Mouse (Mus musculus): Measurements from ENCODE around the gene Lrrc4c. TPM values are rescaled to one million over a fixed set of nuclear protein-coding genes. Genes with fewer than 3 reads are reported as not detected.

Gene Lrrc4c
- polyA plus RNA-seq, 1 experiment from 2014 or later = 0.92 TPM

GRCm38 (mm10) chr2:97437767-97438166, 1119.8 kb downstream of the Lrrc4c start:
- H3K4me1 ChIP-seq = no peaks in the 10 kb centered on the region
- H3K9me3 ChIP-seq = no peaks in the 10 kb centered on the region
- H3K4me3 ChIP-seq = no peak overlapping the region
- no peak overlapping the region for H3K27ac ChIP-seq (replicated peaks)
- H3K27me3 ChIP-seq (replicated peaks) = no peaks in the 10 kb centered on the region
- no peaks in the 10 kb centered on the region for H3K36me3 ChIP-seq
- H3K4me2 ChIP-seq = no peak overlapping the region
- no peak for ATAC-seq (ENCODE audit: extremely low read depth, insufficient number of reproducible peaks, low FRiP score, low TSS enrichment)
- H3K9ac ChIP-seq = no peak overlapping the region

DNA sequence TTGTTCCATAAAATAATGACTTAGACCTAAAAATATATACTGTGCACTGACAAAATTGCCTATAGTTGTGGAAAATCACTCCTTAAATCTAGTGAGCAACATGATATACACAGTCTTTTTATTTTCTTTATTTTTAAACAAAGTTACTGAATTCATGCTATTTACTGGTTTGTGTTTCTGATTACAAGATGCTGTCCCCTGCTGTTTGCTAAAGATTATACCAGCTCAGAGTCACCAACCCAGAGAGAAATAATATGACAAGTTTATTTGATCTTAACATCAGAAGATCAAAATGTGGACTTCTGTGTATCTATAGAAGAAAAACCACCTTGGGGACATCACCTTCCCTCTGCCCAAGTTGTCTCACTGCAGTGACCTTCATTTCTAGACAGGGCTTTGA, 1145.6 kb downstream of the Lrrc4c start:
- Histone ChIP-seq H3K9ac (no peak overlapping the region), H3K4me2 (no peak overlapping the region), H3K36me3 (no peaks in the 10 kb centered on the region), H3K27ac (replicated peaks) (no peak overlapping the region), H3K9me3 (no peaks in the 10 kb centered on the region), H3K27me3 (replicated peaks) (peaks cover 12% of the 10 kb centered on the region), H3K4me1 (peaks cover 8% of the 10 kb centered on the region; the same call in 1 of the 2 replicates), H3K4me3 (no peak overlapping the region)
- no peak for ATAC-seq (ENCODE audit: extremely low read depth, insufficient number of reproducible peaks, low FRiP score, low TSS enrichment)

DNA sequence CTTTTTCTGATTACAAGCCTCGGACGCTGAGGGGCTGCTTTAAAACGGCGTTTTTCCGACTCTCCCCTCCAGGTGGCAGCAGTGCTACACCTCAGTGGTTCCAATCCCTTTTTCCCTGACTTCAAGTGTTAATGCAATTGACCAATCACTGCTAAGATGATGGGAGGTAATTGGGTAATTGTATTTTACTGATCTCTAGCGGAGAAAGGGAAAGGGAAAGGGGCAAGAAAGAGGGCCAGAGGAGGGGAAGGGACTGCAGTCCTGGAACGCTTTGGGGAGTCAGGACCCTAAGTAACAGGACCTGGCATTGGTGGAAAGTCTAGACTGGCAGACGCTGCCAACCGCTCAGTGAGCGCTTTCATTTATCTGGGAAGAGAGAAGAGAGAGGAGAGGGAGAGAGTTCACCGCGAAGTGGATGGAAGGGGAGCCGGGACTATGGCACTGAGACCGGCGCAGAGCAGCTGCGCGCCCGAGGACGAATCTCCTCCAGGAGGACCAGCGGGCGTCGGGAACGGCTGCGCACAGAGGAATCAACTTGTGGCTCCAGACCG, 1148.3 kb downstream of the Lrrc4c start:
- ATAC-seq (ENCODE audit: extremely low read depth, insufficient number of reproducible peaks, low FRiP score, low TSS enrichment) = no peak
- under 1% methylated on average over 25 of the region's 25 CpGs for WGBS

GRCm38 (mm10) chr2:97467031-97467549, 1149.1 kb downstream of the Lrrc4c start:
- no peak for ATAC-seq (ENCODE audit: extremely low read depth, insufficient number of reproducible peaks, low FRiP score, low TSS enrichment)
- 1% methylated on average over 25 of the region's 26 CpGs for WGBS
- H3K27me3 ChIP-seq (replicated peaks) = peaks cover 22% of the 10 kb centered on the region
- H3K9me3 ChIP-seq = no peaks in the 10 kb centered on the region
- no peaks in the 10 kb centered on the region for H3K36me3 ChIP-seq
- peak overlapping the region; percentile 94 for H3K4me2 ChIP-seq
- H3K9ac ChIP-seq = peak overlapping the region; percentile 73
- no peak overlapping the region for H3K27ac ChIP-seq (replicated peaks)
- H3K4me1 ChIP-seq = peaks cover 8% of the 10 kb centered on the region; the same call in 1 of the 2 replicates
- peak overlapping the region; percentile 62 for H3K4me3 ChIP-seq

More for the DNA sequence above, 1148.3 kb downstream of the Lrrc4c start:
- Histone ChIP-seq H3K4me2 (peak overlapping the region; percentile 94), H3K4me3 (peak overlapping the region; percentile 62), H3K36me3 (no peaks in the 10 kb centered on the region), H3K9me3 (no peaks in the 10 kb centered on the region), H3K27me3 (replicated peaks) (peaks cover 22% of the 10 kb centered on the region), H3K27ac (replicated peaks) (0 out of 2 replicates have a peak overlapping the region, but pooled peaks have one; percentile 32), H3K4me1 (peaks cover 8% of the 10 kb centered on the region; the same call in 1 of the 2 replicates), H3K9ac (peak overlapping the region; percentile 73)

GRCm38 (mm10) chr2:97467664-97468063, 1149.7 kb downstream of the Lrrc4c start:
- Histone ChIP-seq H3K4me3 (peak overlapping the region; percentile 62), H3K9me3 (no peaks in the 10 kb centered on the region), H3K4me2 (peak overlapping the region; percentile 94), H3K9ac (peak overlapping the region; percentile 73), H3K36me3 (no peaks in the 10 kb centered on the region), H3K4me1 (peaks cover 8% of the 10 kb centered on the region; the same call in 1 of the 2 replicates), H3K27ac (replicated peaks) (no peak overlapping the region), H3K27me3 (replicated peaks) (peaks cover 22% of the 10 kb centered on the region)
- WGBS = 10% methylated on average over 8 of the region's 8 CpGs
- no peak for ATAC-seq (ENCODE audit: extremely low read depth, insufficient number of reproducible peaks, low FRiP score, low TSS enrichment)

GRCm38 (mm10) chr2:97468372-97468771, 1150.4 kb downstream of the Lrrc4c start:
- no peak overlapping the region; the same call in 1 of the 2 replicates for H3K4me3 ChIP-seq
- peak overlapping the region; percentile 94 for H3K4me2 ChIP-seq

GRCm38 (mm10) chr2:97469396-97469795, 1151.4 kb downstream of the Lrrc4c start:
- H3K36me3 ChIP-seq = no peaks in the 10 kb centered on the region
- no peak overlapping the region for H3K4me3 ChIP-seq
- H3K4me1 ChIP-seq = peaks cover 8% of the 10 kb centered on the region; the same call in 1 of the 2 replicates
- H3K27me3 ChIP-seq (replicated peaks) = peaks cover 22% of the 10 kb centered on the region
- no peak overlapping the region for H3K4me2 ChIP-seq
- ATAC-seq (ENCODE audit: extremely low read depth, insufficient number of reproducible peaks, low FRiP score, low TSS enrichment) = no peak
- H3K9me3 ChIP-seq = no peaks in the 10 kb centered on the region
- 37% methylated on average over 2 of the region's 2 CpGs for WGBS
- H3K27ac ChIP-seq (replicated peaks) = no peak overlapping the region
- no peak overlapping the region for H3K9ac ChIP-seq

More at GRCm38 (mm10) chr2:97468372-97468771, 1150.4 kb downstream of the Lrrc4c start:
- WGBS = 33% methylated on average over 5 of the region's 5 CpGs
- ATAC-seq (ENCODE audit: extremely low read depth, insufficient number of reproducible peaks, low FRiP score, low TSS enrichment) = no peak
- H3K27me3 ChIP-seq (replicated peaks) = peaks cover 22% of the 10 kb centered on the region
- peaks cover 8% of the 10 kb centered on the region; the same call in 1 of the 2 replicates for H3K4me1 ChIP-seq
- H3K27ac ChIP-seq (replicated peaks) = no peak overlapping the region
- H3K9ac ChIP-seq = no peak overlapping the region
- no peaks in the 10 kb centered on the region for H3K36me3 ChIP-seq
- H3K9me3 ChIP-seq = no peaks in the 10 kb centered on the region

DNA sequence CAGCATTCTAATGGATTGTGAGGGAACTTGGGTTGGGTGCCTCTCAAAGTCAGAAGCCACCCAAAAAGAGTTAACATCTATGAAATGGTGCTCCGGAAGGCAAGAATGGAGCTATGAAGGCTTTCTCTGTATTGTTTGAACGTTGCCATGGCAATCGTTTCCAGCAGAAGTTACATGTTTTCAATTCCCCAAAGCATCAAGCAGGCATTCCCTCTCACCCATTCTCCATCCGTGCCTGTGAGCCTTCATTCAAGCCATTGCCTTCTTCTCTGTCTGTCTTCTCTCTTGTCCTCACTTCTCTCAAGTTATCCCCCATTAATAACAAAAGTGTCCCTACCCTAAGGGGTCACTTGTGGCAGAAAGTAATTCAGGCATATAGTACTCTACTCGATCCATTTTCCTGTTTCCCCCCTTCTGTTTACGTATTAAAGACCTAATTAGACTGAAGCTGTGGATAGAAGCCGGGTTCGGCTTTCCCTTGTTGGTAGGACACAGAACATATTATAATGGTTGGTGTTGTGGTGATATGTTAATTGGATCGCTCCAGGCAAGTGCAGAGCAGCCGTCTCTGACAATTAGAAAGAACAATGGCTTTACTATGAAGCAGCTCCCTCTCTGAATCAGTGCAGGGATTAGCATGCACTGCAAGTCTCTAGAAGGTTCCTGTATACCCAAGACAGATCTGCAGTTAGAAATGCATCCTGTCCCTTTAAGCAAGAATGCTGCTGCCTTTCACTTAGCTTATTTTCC, 1160.4 kb downstream of the Lrrc4c start:
- H3K27me3 ChIP-seq (replicated peaks) = no peaks in the 10 kb centered on the region
- H3K4me1 ChIP-seq = no peaks in the 10 kb centered on the region
- no peak overlapping the region for H3K4me2 ChIP-seq
- H3K27ac ChIP-seq (replicated peaks) = no peak overlapping the region
- H3K36me3 ChIP-seq = no peaks in the 10 kb centered on the region
- no peak for ATAC-seq (ENCODE audit: extremely low read depth, insufficient number of reproducible peaks, low FRiP score, low TSS enrichment)
- no peak overlapping the region for H3K4me3 ChIP-seq
- WGBS = 63% methylated on average over 10 of the region's 10 CpGs
- H3K9ac ChIP-seq = no peak overlapping the region
- no peaks in the 10 kb centered on the region for H3K9me3 ChIP-seq

- H3K27me3 ChIP-seq (replicated peaks) = no peaks in the 10 kb centered on the region
- ATAC-seq (ENCODE audit: extremely low read depth, insufficient number of reproducible peaks, low FRiP score, low TSS enrichment) = no peak
- H3K4me3 ChIP-seq = no peak overlapping the region
- no peak overlapping the region for H3K9ac ChIP-seq
- no peak overlapping the region for H3K4me2 ChIP-seq
- no peaks in the 10 kb centered on the region for H3K36me3 ChIP-seq
- H3K9me3 ChIP-seq = no peaks in the 10 kb centered on the region
- H3K4me1 ChIP-seq = no peaks in the 10 kb centered on the region
- 77% methylated on average over 4 of the region's 4 CpGs for WGBS
- H3K27ac ChIP-seq (replicated peaks) = no peak overlapping the region
These were observed 1160.9 kb downstream of the Lrrc4c start for GRCm38 (mm10) chr2:97478925-97479298.

GRCm38 (mm10) chr2:97484990-97485389, 1167.0 kb downstream of the Lrrc4c start:
- H3K9me3 ChIP-seq = no peaks in the 10 kb centered on the region

DNA sequence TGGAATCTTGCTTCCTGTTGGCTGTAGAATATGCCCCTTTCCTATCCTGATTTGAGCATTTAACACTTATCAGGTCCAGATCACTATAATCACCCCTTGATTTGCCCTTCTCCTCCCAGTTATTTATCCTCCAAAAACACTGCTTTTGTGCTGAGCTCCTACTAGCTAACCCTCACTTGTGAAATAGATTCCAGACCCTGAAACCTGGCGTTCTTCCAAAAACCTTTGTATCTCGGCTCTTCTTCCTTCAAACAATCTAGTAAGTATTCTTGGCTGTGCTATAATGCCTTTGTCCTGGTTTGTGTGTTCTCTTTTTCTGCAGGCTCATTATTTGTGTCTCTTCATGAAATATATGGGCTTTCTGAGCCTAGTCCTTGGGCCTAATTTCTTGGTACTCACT, 1167.6 kb downstream of the Lrrc4c start:
- Histone ChIP-seq H3K36me3 (no peaks in the 10 kb centered on the region), H3K4me3 (no peak overlapping the region), H3K27me3 (replicated peaks) (no peaks in the 10 kb centered on the region), H3K4me2 (no peak overlapping the region), H3K27ac (replicated peaks) (no peak overlapping the region), H3K9ac (no peak overlapping the region), H3K9me3 (no peaks in the 10 kb centered on the region), H3K4me1 (peaks cover 6% of the 10 kb centered on the region)
- 35% methylated on average over 2 of the region's 2 CpGs for WGBS
- no peak for ATAC-seq (ENCODE audit: extremely low read depth, insufficient number of reproducible peaks, low FRiP score, low TSS enrichment)

More at GRCm38 (mm10) chr2:97484990-97485389, 1167.0 kb downstream of the Lrrc4c start:
- Histone ChIP-seq H3K36me3 (no peaks in the 10 kb centered on the region), H3K27ac (replicated peaks) (no peak overlapping the region), H3K27me3 (replicated peaks) (no peaks in the 10 kb centered on the region), H3K4me1 (peaks cover 6% of the 10 kb centered on the region), H3K9ac (no peak overlapping the region), H3K4me2 (no peak overlapping the region), H3K4me3 (no peak overlapping the region)
- WGBS = 64% methylated on average over 1 of the region's 1 CpGs
- ATAC-seq (ENCODE audit: extremely low read depth, insufficient number of reproducible peaks, low FRiP score, low TSS enrichment) = no peak

Measured in heart, embryonic 13.5 days (tissue).